Mouse (Mus musculus) hindbrain, embryonic 10.5 days (tissue): ENCODE measurements at regions not wholly inside any gene's neighbourhood (a gene's known extent, or its start where the extent isn't known, plus 50 kb on each side); places are given as distances from the start of the nearest gene placed in this dataset.
A peak's percentile ranks its signal among the peaks of the same experiment; 100 is the strongest.

ENCODE experiments used
- DNase-seq: peaks from one replicate; pipeline ENCODE4 v3.0.0-alpha.2; 2017; ENCODE audit warnings: low spot score
- H3K27ac ChIP-seq: fragments of 300-500 bp; sonication (generic); 2 replicates; pipeline ENCODE4 v1.5.1; 2016; ENCODE audit warnings: mild to moderate bottlenecking, moderate library complexity
- H3K27me3 ChIP-seq: fragments of 300-500 bp; sonication (generic); 2 replicates; pipeline ENCODE4 v1.6.1; 2016; ENCODE audit warnings: mild to moderate bottlenecking; ENCODE audit not compliant: poor library complexity, insufficient read depth, severe bottlenecking
- H3K36me3 ChIP-seq: fragments of 300-500 bp; sonication (generic); 2 replicates; pipeline ENCODE4 v1.6.1; 2016; ENCODE audit warnings: mild to moderate bottlenecking, moderate library complexity
- H3K4me1 ChIP-seq: fragments of 300-500 bp; sonication (generic); replicated peaks from 2 replicates; pipeline ENCODE4 v1.6.1; 2016; ENCODE audit warnings: mild to moderate bottlenecking
- H3K4me3 ChIP-seq: fragments of 300-500 bp; sonication (generic); 2 replicates; pipeline ENCODE4 v1.5.1; 2016; ENCODE audit warnings: mild to moderate bottlenecking, moderate library complexity
- H3K9me3 ChIP-seq: fragments of 300-500 bp; sonication (generic); 2 replicates; pipeline ENCODE4 v1.6.1; 2016; ENCODE audit warnings: mild to moderate bottlenecking, moderate library complexity
- WGBS: fragments of 180-500 bp; shearing (Covaris S2); methylation state at CpG from one replicate; pipeline ENCODE4 v1.1.7; 2016; 5-methylcytosine and 5-hydroxymethylcytosine counted together

DNA sequence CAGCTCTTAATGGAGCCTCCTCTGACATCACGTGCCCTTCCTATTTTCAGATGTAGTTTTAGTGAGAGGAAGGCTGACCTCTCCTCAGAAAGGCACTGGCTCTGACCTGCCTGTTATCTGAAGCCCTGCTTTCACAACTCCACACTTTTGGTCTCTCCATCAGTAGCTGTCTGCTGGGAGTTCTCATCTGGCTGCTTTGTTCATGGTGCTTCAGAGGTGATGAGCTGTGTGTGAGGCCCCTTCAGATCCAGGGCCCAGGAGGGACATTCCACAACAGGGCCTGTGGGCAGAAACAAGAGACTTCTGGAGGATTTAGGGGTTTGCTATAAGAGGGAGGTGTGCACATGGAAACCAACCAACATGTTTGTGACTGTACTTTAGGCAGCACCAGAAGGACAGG lies 50.8 kb upstream of the Fhl2 start:
- WGBS = 84% methylated on average over 1 of the region's 1 CpGs
- no peaks in the 10 kb centered on the region for H3K27me3 ChIP-seq
- no peak overlapping the region for H3K27ac ChIP-seq
- H3K9me3 ChIP-seq = no peaks in the 10 kb centered on the region
- DNase-seq = no peak
- H3K4me1 ChIP-seq = no peaks in the 10 kb centered on the region
- no peak overlapping the region for H3K4me3 ChIP-seq
- no peaks in the 10 kb centered on the region for H3K36me3 ChIP-seq

DNA sequence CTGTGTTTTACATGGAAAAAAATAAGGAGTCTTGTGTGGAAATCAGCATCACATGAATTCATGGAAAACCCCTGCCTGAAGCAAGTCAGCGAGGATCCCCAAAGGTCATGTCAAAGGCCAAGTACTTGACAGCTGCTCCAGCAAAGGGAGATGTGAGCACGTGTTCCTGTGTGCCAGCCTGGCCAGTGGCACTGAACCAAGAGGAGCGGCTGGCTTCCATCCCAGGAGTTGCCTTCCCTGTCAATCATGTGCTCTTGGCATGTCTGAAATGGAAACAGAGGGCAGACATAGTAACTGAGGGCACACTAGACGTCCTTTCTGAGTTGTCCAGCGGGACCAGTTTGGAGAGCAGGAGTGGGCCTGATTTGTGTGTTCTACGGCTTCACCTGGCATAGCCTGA lies 53.5 kb upstream of the Fhl2 start:
- Histone ChIP-seq H3K27me3 (no peaks in the 10 kb centered on the region), H3K4me3 (no peak overlapping the region), H3K36me3 (no peaks in the 10 kb centered on the region), H3K27ac (no peak overlapping the region), H3K9me3 (no peaks in the 10 kb centered on the region), H3K4me1 (no peaks in the 10 kb centered on the region)
- 72% methylated on average over 6 of the region's 6 CpGs for WGBS
- no peak for DNase-seq

DNA sequence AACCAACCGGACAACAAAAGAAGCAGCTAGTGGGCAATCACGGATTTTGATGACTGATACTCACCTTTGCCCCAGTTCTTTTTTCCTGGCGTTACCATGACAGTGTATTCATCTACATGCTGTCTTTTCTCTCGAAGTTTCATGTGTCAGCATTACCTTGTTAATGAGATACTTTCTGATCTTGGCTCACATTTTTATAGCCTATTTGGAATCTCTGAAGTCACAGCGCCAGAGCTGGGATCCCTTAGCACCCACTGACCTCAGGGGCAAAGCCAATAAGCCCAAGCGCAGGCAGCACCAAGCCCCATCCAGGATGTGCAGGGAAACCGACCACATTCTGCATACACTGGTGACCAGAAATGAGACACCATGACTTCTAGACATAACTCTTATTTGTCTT lies 54.6 kb upstream of the Fhl2 start:
- WGBS = 78% methylated on average over 7 of the region's 7 CpGs
- no peak overlapping the region for H3K27ac ChIP-seq
- H3K4me1 ChIP-seq = no peaks in the 10 kb centered on the region
- H3K9me3 ChIP-seq = no peaks in the 10 kb centered on the region
- H3K27me3 ChIP-seq = no peaks in the 10 kb centered on the region
- no peak overlapping the region for H3K4me3 ChIP-seq
- H3K36me3 ChIP-seq = no peaks in the 10 kb centered on the region
- DNase-seq = no peak

GRCm38 (mm10) chr1:43254129-43254528 lies 57.3 kb upstream of the Fhl2 start:
- Histone ChIP-seq H3K27me3 (no peaks in the 10 kb centered on the region), H3K4me3 (no peak overlapping the region), H3K27ac (no peak overlapping the region), H3K4me1 (no peaks in the 10 kb centered on the region), H3K9me3 (no peaks in the 10 kb centered on the region), H3K36me3 (no peaks in the 10 kb centered on the region)
- DNase-seq = no peak
- WGBS = 88% methylated on average over 1 of the region's 1 CpGs

- Histone ChIP-seq H3K4me1 (no peaks in the 10 kb centered on the region), H3K4me3 (no peak overlapping the region), H3K36me3 (no peaks in the 10 kb centered on the region), H3K27me3 (no peaks in the 10 kb centered on the region), H3K27ac (no peak overlapping the region), H3K9me3 (no peaks in the 10 kb centered on the region)
- no peak for DNase-seq
Observed at GRCm38 (mm10) chr1:43256078-43256477, 59.3 kb upstream of the Fhl2 start.

DNA sequence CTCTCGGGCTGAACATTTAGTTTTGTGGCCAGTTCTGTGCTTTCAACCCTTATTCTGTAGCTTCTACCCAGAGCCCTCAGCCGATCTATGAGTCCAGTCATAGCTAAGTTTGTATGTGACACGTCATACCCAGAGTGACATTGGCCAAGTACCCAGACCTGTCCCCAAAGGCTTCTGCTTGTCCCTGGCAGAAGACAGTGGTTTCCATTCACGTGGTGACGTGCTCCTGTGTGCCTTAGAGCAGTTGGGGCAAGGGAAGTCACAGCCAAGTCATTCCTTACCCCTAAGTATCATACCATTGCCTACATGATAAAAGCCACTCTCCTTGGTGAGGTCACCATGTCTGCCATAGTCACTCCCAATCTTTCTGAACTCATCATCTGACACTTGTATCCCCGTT lies 61.1 kb upstream of the Fhl2 start:
- Histone ChIP-seq H3K27me3 (no peaks in the 10 kb centered on the region), H3K4me1 (no peaks in the 10 kb centered on the region), H3K36me3 (no peaks in the 10 kb centered on the region), H3K9me3 (no peaks in the 10 kb centered on the region), H3K27ac (no peak overlapping the region), H3K4me3 (no peak overlapping the region)
- no peak for DNase-seq
- WGBS = 88% methylated on average over 6 of the region's 6 CpGs

GRCm38 (mm10) chr1:43259841-43260240 lies 63.1 kb upstream of the Fhl2 start:
- Histone ChIP-seq H3K36me3 (no peaks in the 10 kb centered on the region), H3K4me3 (no peak overlapping the region), H3K27ac (no peak overlapping the region), H3K27me3 (no peaks in the 10 kb centered on the region), H3K4me1 (0 out of 2 replicates have a peak, but pooled peaks cover 3% of the 10 kb centered on the region), H3K9me3 (no peaks in the 10 kb centered on the region)
- DNase-seq = no peak
- WGBS = 77% methylated on average over 1 of the region's 1 CpGs

DNA sequence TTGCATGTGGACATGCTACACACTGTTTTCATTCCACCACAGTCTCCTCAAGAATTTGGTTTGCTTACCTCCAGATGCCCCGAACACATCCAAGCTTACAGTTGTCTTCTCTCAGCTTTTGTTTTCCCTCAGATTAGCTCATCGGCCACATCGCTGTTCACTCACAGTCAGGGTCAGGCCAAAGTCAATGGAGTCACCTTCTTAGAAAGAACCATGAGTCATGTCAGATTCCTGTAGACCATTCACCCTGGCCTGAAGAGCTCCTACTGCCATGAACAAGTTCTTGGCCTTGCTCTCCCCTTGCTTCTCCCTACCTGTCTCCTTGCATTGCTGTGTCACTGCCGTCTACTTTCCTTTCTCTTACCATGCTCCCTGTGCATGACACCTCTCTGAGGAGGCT lies 63.7 kb upstream of the Fhl2 start:
- Histone ChIP-seq H3K9me3 (no peaks in the 10 kb centered on the region), H3K36me3 (no peaks in the 10 kb centered on the region), H3K27ac (no peak overlapping the region), H3K4me1 (0 out of 2 replicates have a peak, but pooled peaks cover 3% of the 10 kb centered on the region), H3K4me3 (no peak overlapping the region), H3K27me3 (no peaks in the 10 kb centered on the region)
- 93% methylated on average over 4 of the region's 4 CpGs for WGBS
- DNase-seq = no peak

DNA sequence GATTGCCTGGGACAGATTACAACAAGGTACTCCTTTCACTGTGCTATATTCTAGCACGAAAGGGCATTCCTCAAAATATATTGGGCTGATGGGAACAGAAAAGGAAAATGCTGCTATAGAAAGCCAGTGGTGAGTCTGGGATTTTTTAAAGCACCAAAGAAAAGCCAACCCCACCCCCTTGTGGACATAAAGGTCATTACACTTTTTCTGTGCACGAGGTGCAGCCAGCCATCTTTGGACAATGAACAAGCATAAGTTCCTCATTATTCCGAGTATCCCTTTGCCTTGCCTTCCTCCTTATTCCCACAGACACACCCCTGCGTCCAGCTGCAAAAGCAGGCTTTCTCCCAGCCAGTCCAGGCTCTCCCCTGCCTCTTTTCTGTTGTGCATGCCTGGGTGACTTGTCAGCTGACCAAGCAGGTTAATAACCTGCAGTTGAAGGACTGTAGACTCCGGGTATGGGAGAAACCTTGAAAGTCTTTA lies 67.7 kb upstream of the Fhl2 start:
- 27% methylated on average over 5 of the region's 5 CpGs for WGBS
- H3K27me3 ChIP-seq = no peaks in the 10 kb centered on the region
- H3K36me3 ChIP-seq = no peaks in the 10 kb centered on the region
- H3K9me3 ChIP-seq = no peaks in the 10 kb centered on the region
- DNase-seq = peak; percentile 74
- H3K4me3 ChIP-seq = no peak overlapping the region
- H3K4me1 ChIP-seq = 0 out of 2 replicates have a peak, but pooled peaks cover 3% of the 10 kb centered on the region
- H3K27ac ChIP-seq = peak overlapping the region; percentile 77

- Histone ChIP-seq H3K27me3 (no peaks in the 10 kb centered on the region), H3K4me3 (no peak overlapping the region), H3K9me3 (no peaks in the 10 kb centered on the region), H3K36me3 (no peaks in the 10 kb centered on the region), H3K4me1 (0 out of 2 replicates have a peak, but pooled peaks cover 3% of the 10 kb centered on the region), H3K27ac (no peak overlapping the region)
- WGBS = 88% methylated on average over 5 of the region's 5 CpGs
- no peak for DNase-seq
Observed at GRCm38 (mm10) chr1:43265699-43266455, 69.1 kb upstream of the Fhl2 start.

DNA sequence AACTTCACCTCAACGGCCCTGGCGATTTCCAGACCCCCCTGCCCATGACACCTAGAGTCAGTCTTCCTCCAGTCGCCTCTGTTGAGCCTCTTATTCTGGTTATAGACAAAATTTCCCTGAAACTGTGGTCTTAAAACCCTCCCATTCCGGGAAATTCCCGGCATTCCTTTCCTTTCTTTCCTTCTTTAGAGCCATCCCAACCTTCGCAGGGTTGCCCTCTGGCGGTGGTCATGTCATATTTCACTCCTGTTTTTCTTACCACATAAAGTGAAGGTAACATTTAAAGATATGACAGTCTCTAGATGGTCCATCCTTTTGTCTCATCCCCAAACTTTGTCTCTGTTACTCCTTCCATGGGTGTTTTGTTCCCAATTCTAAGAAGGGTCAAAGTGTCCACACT lies 72.9 kb upstream of the Fhl2 start:
- peak; percentile 28 for DNase-seq
- Histone ChIP-seq H3K4me1 (0 out of 2 replicates have a peak, but pooled peaks cover under 1% of the 10 kb centered on the region), H3K27ac (no peak overlapping the region), H3K4me3 (no peak overlapping the region), H3K9me3 (no peaks in the 10 kb centered on the region), H3K36me3 (no peaks in the 10 kb centered on the region), H3K27me3 (no peaks in the 10 kb centered on the region)
- 38% methylated on average over 7 of the region's 7 CpGs for WGBS

- 84% methylated on average over 2 of the region's 2 CpGs for WGBS
- H3K9me3 ChIP-seq = no peaks in the 10 kb centered on the region
Observed at GRCm38 (mm10) chr1:43273236-43273868, 76.6 kb upstream of the Fhl2 start.

DNA sequence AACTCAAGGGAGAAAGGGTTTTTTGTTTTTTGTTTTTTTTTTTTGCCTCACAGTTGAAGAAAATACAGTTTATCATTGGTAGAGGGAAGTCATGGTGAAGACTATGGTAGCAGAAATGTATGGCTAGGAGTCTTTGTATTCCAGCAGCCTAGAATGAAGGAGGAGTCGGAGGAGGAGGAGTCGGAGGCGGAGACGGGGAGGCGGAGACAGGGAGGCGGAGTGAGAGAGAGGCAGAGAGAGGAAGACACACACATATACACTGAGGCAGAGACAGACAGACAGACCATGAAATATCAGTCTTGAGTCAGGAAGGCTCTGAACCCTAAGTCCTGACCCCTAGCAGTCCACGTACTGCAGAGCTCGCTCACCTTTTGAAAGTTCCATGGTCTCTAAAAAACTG lies 95.0 kb upstream of the Fhl2 start:
- WGBS = 89% methylated on average over 8 of the region's 8 CpGs

More at GRCm38 (mm10) chr1:43273236-43273868, 76.6 kb upstream of the Fhl2 start:
- no peak overlapping the region for H3K4me3 ChIP-seq
- no peak overlapping the region for H3K27ac ChIP-seq
- H3K27me3 ChIP-seq = no peaks in the 10 kb centered on the region
- DNase-seq = no peak
- no peaks in the 10 kb centered on the region for H3K4me1 ChIP-seq
- H3K36me3 ChIP-seq = no peaks in the 10 kb centered on the region

More for the DNA sequence above, 95.0 kb upstream of the Fhl2 start:
- no peak overlapping the region for H3K27ac ChIP-seq
- no peak for DNase-seq
- no peak overlapping the region for H3K4me3 ChIP-seq
- H3K36me3 ChIP-seq = no peaks in the 10 kb centered on the region
- 0 out of 2 replicates have a peak, but pooled peaks cover 5% of the 10 kb centered on the region for H3K4me1 ChIP-seq
- H3K27me3 ChIP-seq = no peaks in the 10 kb centered on the region
- peaks cover 5% of the 10 kb centered on the region; the same call in 1 of the 2 replicates for H3K9me3 ChIP-seq
